Mouse (Mus musculus): ENCODE results near the gene Tnc. TPM values are rescaled to one million over a fixed set of nuclear protein-coding genes. Genes with fewer than 3 reads are reported as not detected.

Tnc gene
- polyA plus RNA-seq, 1 experiment from 2014 or later: 18.3 TPM

DNA sequence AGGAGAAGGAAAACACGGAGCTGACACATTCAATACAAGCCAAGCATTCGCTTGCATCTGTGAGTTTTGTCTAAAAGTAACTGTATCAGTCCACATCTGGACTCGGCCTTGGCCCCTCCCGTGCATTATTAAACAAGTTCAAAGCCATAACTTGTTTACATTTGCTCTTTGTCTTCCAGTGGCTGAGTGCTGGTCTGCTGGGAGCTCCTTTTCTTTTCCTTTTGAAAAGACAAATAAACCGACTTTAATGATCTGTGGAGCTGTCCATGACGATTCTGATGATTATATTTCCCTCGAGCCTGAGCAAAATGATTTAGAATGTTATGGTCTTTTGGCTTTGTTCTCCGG is 63.7 kb downstream of the Tnc start:
- no peaks in the 10 kb centered on the region for H3K36me3 ChIP-seq (ENCODE audit: control insufficient read depth, insufficient read depth, low read length)
- H3K4me2 ChIP-seq (ENCODE audit: low read length): no peak overlapping the region
- no peak overlapping the region for H3K27ac ChIP-seq (replicated peaks in 1 of 2; ENCODE audit: control insufficient read depth in 1 of 2, insufficient read depth in 1 of 2, low read depth in 2 of 2, low read length in 2 of 2)
- WGBS: 73% methylated on average over 8 of the region's 8 CpGs
- no peak for ATAC-seq (ENCODE audit: insufficient number of reproducible peaks, insufficient read depth, low FRiP score, low read depth)
- no peaks in the 10 kb centered on the region for H3K27me3 ChIP-seq (ENCODE audit: control insufficient read depth, insufficient read depth, low read length)
- no peaks in the 10 kb centered on the region for H3K9me3 ChIP-seq (ENCODE audit: control insufficient read depth, low read length)
- 0 out of 4 replicates have a peak, but pooled peaks cover 0 to 3% of the 10 kb centered on the region in 2 experiments for H3K4me1 ChIP-seq (ENCODE audit: control insufficient read depth in 2 of 2, insufficient read depth in 2 of 2, low read length in 2 of 2)
- no peak overlapping the region for H3K4me3 ChIP-seq (ENCODE audit: control insufficient read depth in 1 of 2, insufficient read depth in 1 of 2, low read depth in 1 of 2, low read length in 2 of 2)
- H3K9ac ChIP-seq (ENCODE audit: low read length): no peak overlapping the region

DNA sequence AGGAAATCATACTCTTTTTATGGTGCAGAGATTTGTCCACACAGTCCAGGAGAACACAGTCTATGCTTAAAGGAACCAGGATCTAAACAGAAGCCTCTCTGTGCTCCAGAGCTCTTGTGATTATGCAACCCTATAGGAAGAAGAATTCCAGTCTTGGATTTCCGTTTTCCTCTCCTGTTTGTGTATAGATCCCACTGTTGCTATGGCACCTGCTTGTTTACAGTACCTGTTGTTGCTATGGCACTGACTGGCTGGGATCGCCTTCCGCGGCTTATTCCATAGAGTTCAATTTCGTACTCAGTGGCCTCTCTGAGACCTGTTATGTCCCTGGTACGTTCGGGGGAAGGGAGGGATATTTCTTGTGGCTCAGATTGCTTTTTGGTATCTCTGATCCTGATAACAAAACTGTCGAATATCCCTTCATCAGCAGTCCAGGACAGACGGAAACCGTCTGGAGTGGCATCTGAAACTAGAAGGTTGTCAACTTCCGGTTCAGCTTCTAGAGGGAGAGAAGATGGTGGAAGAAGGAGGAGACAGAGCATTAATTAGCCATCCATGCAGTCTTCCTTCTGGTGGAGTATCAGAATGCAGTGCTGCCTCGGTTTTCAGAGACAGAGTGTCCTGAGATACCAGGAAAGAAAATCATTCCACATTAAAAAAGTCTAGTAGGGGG is 64.3 kb downstream of the Tnc start:
- no peak overlapping the region for H3K4me3 ChIP-seq (ENCODE audit: control insufficient read depth in 1 of 2, insufficient read depth in 1 of 2, low read depth in 1 of 2, low read length in 2 of 2)
- no peak overlapping the region for H3K9ac ChIP-seq (ENCODE audit: low read length)
- H3K27ac ChIP-seq (replicated peaks in 1 of 2; ENCODE audit: control insufficient read depth in 1 of 2, insufficient read depth in 1 of 2, low read depth in 2 of 2, low read length in 2 of 2): no peak overlapping the region
- H3K27me3 ChIP-seq (ENCODE audit: control insufficient read depth, insufficient read depth, low read length): no peaks in the 10 kb centered on the region
- H3K36me3 ChIP-seq (ENCODE audit: control insufficient read depth, insufficient read depth, low read length): no peaks in the 10 kb centered on the region
- WGBS: 66% methylated on average over 12 of the region's 12 CpGs
- no peak for ATAC-seq (ENCODE audit: insufficient number of reproducible peaks, insufficient read depth, low FRiP score, low read depth)
- no peaks in the 10 kb centered on the region for H3K9me3 ChIP-seq (ENCODE audit: control insufficient read depth, low read length)
- 0 out of 4 replicates have a peak, but pooled peaks cover 0 to 3% of the 10 kb centered on the region in 2 experiments for H3K4me1 ChIP-seq (ENCODE audit: control insufficient read depth in 2 of 2, insufficient read depth in 2 of 2, low read length in 2 of 2)
- H3K4me2 ChIP-seq (ENCODE audit: low read length): no peak overlapping the region

- Histone ChIP-seq H3K27ac (replicated peaks in 1 of 2; ENCODE audit: control insufficient read depth in 1 of 2, insufficient read depth in 1 of 2, low read depth in 2 of 2, low read length in 2 of 2) (no peak overlapping the region), H3K4me1 (ENCODE audit: control insufficient read depth in 2 of 2, insufficient read depth in 2 of 2, low read length in 2 of 2) (no peaks in the 10 kb centered on the region), H3K9me3 (ENCODE audit: control insufficient read depth, low read length) (no peaks in the 10 kb centered on the region), H3K36me3 (ENCODE audit: control insufficient read depth, insufficient read depth, low read length) (no peaks in the 10 kb centered on the region), H3K9ac (ENCODE audit: low read length) (no peak overlapping the region), H3K4me3 (ENCODE audit: control insufficient read depth in 1 of 2, insufficient read depth in 1 of 2, low read depth in 1 of 2, low read length in 2 of 2) (no peak overlapping the region), H3K27me3 (ENCODE audit: control insufficient read depth, insufficient read depth, low read length) (no peaks in the 10 kb centered on the region), H3K4me2 (ENCODE audit: low read length) (no peak overlapping the region)
- no peak for ATAC-seq (ENCODE audit: insufficient number of reproducible peaks, insufficient read depth, low FRiP score, low read depth)
- 75% methylated on average over 1 of the region's 1 CpGs for WGBS
These were observed 66.5 kb downstream of the Tnc start for GRCm38 (mm10) chr4:63980211-63980794.

- ATAC-seq (ENCODE audit: insufficient number of reproducible peaks, insufficient read depth, low FRiP score, low read depth): no peak
- no peak overlapping the region for H3K27ac ChIP-seq (replicated peaks in 1 of 2; ENCODE audit: control insufficient read depth in 1 of 2, insufficient read depth in 1 of 2, low read depth in 2 of 2, low read length in 2 of 2)
- no peaks in the 10 kb centered on the region for H3K4me1 ChIP-seq (ENCODE audit: control insufficient read depth in 2 of 2, insufficient read depth in 2 of 2, low read length in 2 of 2)
- 54% methylated on average over 2 of the region's 2 CpGs for WGBS
- H3K4me2 ChIP-seq (ENCODE audit: low read length): no peak overlapping the region
- no peaks in the 10 kb centered on the region for H3K9me3 ChIP-seq (ENCODE audit: control insufficient read depth, low read length)
- no peak overlapping the region for H3K9ac ChIP-seq (ENCODE audit: low read length)
- no peaks in the 10 kb centered on the region for H3K36me3 ChIP-seq (ENCODE audit: control insufficient read depth, insufficient read depth, low read length)
- no peaks in the 10 kb centered on the region for H3K27me3 ChIP-seq (ENCODE audit: control insufficient read depth, insufficient read depth, low read length)
- no peak overlapping the region for H3K4me3 ChIP-seq (ENCODE audit: control insufficient read depth in 1 of 2, insufficient read depth in 1 of 2, low read depth in 1 of 2, low read length in 2 of 2)
These were observed 67.2 kb downstream of the Tnc start for GRCm38 (mm10) chr4:63979635-63980034.

DNA sequence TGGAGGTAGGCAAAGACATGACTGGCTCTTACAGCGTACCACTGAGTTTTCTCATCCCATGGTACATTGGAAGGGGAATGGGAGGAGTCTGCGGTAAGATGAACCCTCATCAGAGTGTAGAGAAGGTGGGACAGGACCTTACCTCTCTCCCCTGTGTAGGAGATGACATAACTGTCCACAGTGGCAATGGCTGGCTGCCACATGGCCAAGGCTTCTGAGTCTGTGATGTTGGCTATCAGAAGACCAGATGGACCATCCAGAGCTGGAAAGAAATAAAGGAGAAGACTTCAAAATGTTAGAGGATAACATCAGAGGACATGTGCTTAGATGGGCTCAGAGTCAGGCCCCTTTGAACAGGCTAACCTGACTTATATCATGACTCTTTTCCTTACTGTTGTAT is 74.3 kb downstream of the Tnc start:
- Histone ChIP-seq H3K9ac (ENCODE audit: low read length) (no peak overlapping the region), H3K27ac (replicated peaks in 1 of 2; ENCODE audit: control insufficient read depth in 1 of 2, insufficient read depth in 1 of 2, low read depth in 2 of 2, low read length in 2 of 2) (no peak overlapping the region), H3K4me1 (ENCODE audit: control insufficient read depth in 2 of 2, insufficient read depth in 2 of 2, low read length in 2 of 2) (no peaks in the 10 kb centered on the region), H3K4me3 (ENCODE audit: control insufficient read depth in 1 of 2, insufficient read depth in 1 of 2, low read depth in 1 of 2, low read length in 2 of 2) (no peak overlapping the region), H3K36me3 (ENCODE audit: control insufficient read depth, insufficient read depth, low read length) (no peaks in the 10 kb centered on the region), H3K4me2 (ENCODE audit: low read length) (no peak overlapping the region), H3K9me3 (ENCODE audit: control insufficient read depth, low read length) (no peaks in the 10 kb centered on the region), H3K27me3 (ENCODE audit: control insufficient read depth, insufficient read depth, low read length) (no peaks in the 10 kb centered on the region)
- WGBS: 89% methylated on average over 2 of the region's 2 CpGs
- ATAC-seq (ENCODE audit: insufficient number of reproducible peaks, insufficient read depth, low FRiP score, low read depth): no peak

GRCm38 (mm10) chr4:63971762-63972161 is 75.1 kb downstream of the Tnc start:
- H3K4me1 ChIP-seq (ENCODE audit: control insufficient read depth in 2 of 2, insufficient read depth in 2 of 2, low read length in 2 of 2): no peaks in the 10 kb centered on the region
- H3K9me3 ChIP-seq (ENCODE audit: control insufficient read depth, low read length): no peaks in the 10 kb centered on the region
- no peak overlapping the region for H3K4me2 ChIP-seq (ENCODE audit: low read length)
- no peak overlapping the region for H3K4me3 ChIP-seq (ENCODE audit: control insufficient read depth in 1 of 2, insufficient read depth in 1 of 2, low read depth in 1 of 2, low read length in 2 of 2)
- WGBS: 73% methylated on average over 1 of the region's 1 CpGs
- H3K27me3 ChIP-seq (ENCODE audit: control insufficient read depth, insufficient read depth, low read length): no peaks in the 10 kb centered on the region
- no peak overlapping the region for H3K27ac ChIP-seq (replicated peaks in 1 of 2; ENCODE audit: control insufficient read depth in 1 of 2, insufficient read depth in 1 of 2, low read depth in 2 of 2, low read length in 2 of 2)
- H3K36me3 ChIP-seq (ENCODE audit: control insufficient read depth, insufficient read depth, low read length): no peaks in the 10 kb centered on the region
- no peak for ATAC-seq (ENCODE audit: insufficient number of reproducible peaks, insufficient read depth, low FRiP score, low read depth)
- no peak overlapping the region for H3K9ac ChIP-seq (ENCODE audit: low read length)

GRCm38 (mm10) chr4:63970925-63971324 is 75.9 kb downstream of the Tnc start:
- Histone ChIP-seq H3K9me3 (ENCODE audit: control insufficient read depth, low read length) (no peaks in the 10 kb centered on the region), H3K36me3 (ENCODE audit: control insufficient read depth, insufficient read depth, low read length) (no peaks in the 10 kb centered on the region), H3K27ac (replicated peaks in 1 of 2; ENCODE audit: control insufficient read depth in 1 of 2, insufficient read depth in 1 of 2, low read depth in 2 of 2, low read length in 2 of 2) (no peak overlapping the region), H3K4me3 (ENCODE audit: control insufficient read depth in 1 of 2, insufficient read depth in 1 of 2, low read depth in 1 of 2, low read length in 2 of 2) (no peak overlapping the region), H3K9ac (ENCODE audit: low read length) (no peak overlapping the region), H3K4me2 (ENCODE audit: low read length) (no peak overlapping the region), H3K27me3 (ENCODE audit: control insufficient read depth, insufficient read depth, low read length) (no peaks in the 10 kb centered on the region), H3K4me1 (ENCODE audit: control insufficient read depth in 2 of 2, insufficient read depth in 2 of 2, low read length in 2 of 2) (no peaks in the 10 kb centered on the region)
- no peak for ATAC-seq (ENCODE audit: insufficient number of reproducible peaks, insufficient read depth, low FRiP score, low read depth)
- WGBS: 79% methylated on average over 4 of the region's 4 CpGs

DNA sequence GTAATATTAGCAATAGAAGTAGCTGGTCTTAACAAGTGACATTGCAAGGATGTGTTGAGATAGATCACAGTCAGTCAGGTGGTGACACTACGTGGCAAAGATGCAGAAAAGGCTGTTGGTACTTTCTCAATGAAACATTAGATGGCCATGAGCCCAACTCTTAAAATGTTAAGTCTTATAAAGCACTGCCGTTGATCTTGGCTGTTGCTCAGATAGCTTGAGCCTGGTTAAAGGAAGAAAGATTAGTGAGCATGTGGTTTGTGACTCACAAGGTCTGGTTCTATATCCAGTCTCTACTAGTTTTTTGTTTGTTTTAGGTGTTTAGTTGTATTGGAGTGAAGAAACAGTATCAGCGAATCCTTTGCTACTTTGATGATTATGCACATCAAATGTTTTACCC is 76.9 kb downstream of the Tnc start:
- Histone ChIP-seq H3K4me1 (ENCODE audit: control insufficient read depth in 2 of 2, insufficient read depth in 2 of 2, low read length in 2 of 2) (no peaks in the 10 kb centered on the region), H3K9ac (ENCODE audit: low read length) (no peak overlapping the region), H3K9me3 (ENCODE audit: control insufficient read depth, low read length) (no peaks in the 10 kb centered on the region), H3K4me2 (ENCODE audit: low read length) (no peak overlapping the region), H3K36me3 (ENCODE audit: control insufficient read depth, insufficient read depth, low read length) (no peaks in the 10 kb centered on the region), H3K4me3 (ENCODE audit: control insufficient read depth in 1 of 2, insufficient read depth in 1 of 2, low read depth in 1 of 2, low read length in 2 of 2) (no peak overlapping the region), H3K27ac (replicated peaks in 1 of 2; ENCODE audit: control insufficient read depth in 1 of 2, insufficient read depth in 1 of 2, low read depth in 2 of 2, low read length in 2 of 2) (no peak overlapping the region), H3K27me3 (ENCODE audit: control insufficient read depth, insufficient read depth, low read length) (no peaks in the 10 kb centered on the region)
- ATAC-seq (ENCODE audit: insufficient number of reproducible peaks, insufficient read depth, low FRiP score, low read depth): no peak
- 73% methylated on average over 3 of the region's 3 CpGs for WGBS

Measured in heart, embryonic 14.5 days (tissue).